Mouse (Mus musculus) heart, postnatal 0 days (tissue): ENCODE data around the gene Il17f. TPM values are rescaled to one million over a fixed set of nuclear protein-coding genes. Genes with fewer than 3 reads are reported as not detected.

Experiments used
- ATAC-seq: fragments of 200-750 bp; cut with Nextera tagmentation; 2 replicates; pipeline ENCODE4 v1.8.0; 2017; ENCODE audit warnings: low read depth, moderate number of reproducible peaks, moderate library complexity; ENCODE audit not compliant: insufficient read depth
- DNase-seq: peaks from one replicate; pipeline ENCODE4 v3.0.0-alpha.2; 2016; ENCODE audit warnings: low spot score
- H3K27ac ChIP-seq: fragments of 300-500 bp; sonication (generic); 2 replicates; pipeline ENCODE4 v1.5.1; 2014; ENCODE audit warnings: low read depth, mild to moderate bottlenecking
- H3K27me3 ChIP-seq: fragments of 300-500 bp; sonication (generic); 2 replicates; pipeline ENCODE4 v1.6.1; 2014; ENCODE audit warnings: low read length, mixed read lengths; ENCODE audit not compliant: control insufficient read depth, insufficient read depth
- H3K36me3 ChIP-seq: fragments of 300-500 bp; sonication (generic); replicated peaks from 2 replicates; pipeline ENCODE4 v1.6.1; 2014; ENCODE audit warnings: low read length, mixed read lengths; ENCODE audit not compliant: control insufficient read depth, insufficient read depth
- H3K4me1 ChIP-seq: fragments of 300-500 bp; sonication (generic); 2 replicates; pipeline ENCODE4 v1.6.1; 2014; ENCODE audit warnings: antibody characterized with exemption; ENCODE audit not compliant: control insufficient read depth, insufficient read depth
- H3K4me2 ChIP-seq: fragments of 300-500 bp; sonication (generic); 2 replicates; pipeline ENCODE4 v1.6.1; 2014; ENCODE audit warnings: low read depth, mild to moderate bottlenecking, low read length, moderate library complexity
- H3K4me3 ChIP-seq: fragments of 300-500 bp; sonication (generic); 2 replicates; pipeline ENCODE4 v1.5.1; 2014; ENCODE audit warnings: low read depth, low read length
- H3K9ac ChIP-seq: fragments of 300-500 bp; sonication (generic); replicated peaks from 2 replicates; pipeline ENCODE4 v1.6.1; 2014; ENCODE audit warnings: low read depth, low read length, mixed read lengths
- H3K9me3 ChIP-seq: fragments of 300-500 bp; sonication (generic); replicated peaks from 2 replicates; pipeline ENCODE4 v1.6.1; 2016; ENCODE audit warnings: low read length; ENCODE audit not compliant: control insufficient read depth
- CTCF ChIP-seq: IDR thresholded peaks from 2 replicates; pipeline ENCODE4 v1.5.1; 2016; ENCODE audit warnings: antibody characterized with exemption, control low read depth, low read depth
- EP300 ChIP-seq: IDR thresholded peaks from 2 replicates; pipeline ENCODE4 v1.6.1; 2016; ENCODE audit warnings: antibody characterized with exemption, low read depth
- WGBS: fragments of 180-500 bp; shearing (Covaris S2); extraction: QIAGEN DNeasy Blood & Tissue Kit; methylation state at CpG from one replicate; pipeline ENCODE4 v1.1.7; 2014; 5-methylcytosine and 5-hydroxymethylcytosine counted together
- polyA plus RNA-seq: library from polyadenylated mRNA; unstranded; fragments of >200 nt; fragmentation: Nextera tagmentation; extraction: Ambion mirVana; gene quantifications from 2 replicates; pipeline ENCODE4 v1.2.1, GENCODE M21; 2015
- total RNA-seq: library from RNA; depleted of rRNA; stranded (reverse); fragments of >200 nt; gene quantifications from 2 replicates; pipeline ENCODE4 v1.2.3, GENCODE M21; 2014; ENCODE audit warnings: low replicate concordance

Gene Il17f
- total and polyA plus RNA-seq, 2 experiments from 2014 or later, result not detected

DNA sequence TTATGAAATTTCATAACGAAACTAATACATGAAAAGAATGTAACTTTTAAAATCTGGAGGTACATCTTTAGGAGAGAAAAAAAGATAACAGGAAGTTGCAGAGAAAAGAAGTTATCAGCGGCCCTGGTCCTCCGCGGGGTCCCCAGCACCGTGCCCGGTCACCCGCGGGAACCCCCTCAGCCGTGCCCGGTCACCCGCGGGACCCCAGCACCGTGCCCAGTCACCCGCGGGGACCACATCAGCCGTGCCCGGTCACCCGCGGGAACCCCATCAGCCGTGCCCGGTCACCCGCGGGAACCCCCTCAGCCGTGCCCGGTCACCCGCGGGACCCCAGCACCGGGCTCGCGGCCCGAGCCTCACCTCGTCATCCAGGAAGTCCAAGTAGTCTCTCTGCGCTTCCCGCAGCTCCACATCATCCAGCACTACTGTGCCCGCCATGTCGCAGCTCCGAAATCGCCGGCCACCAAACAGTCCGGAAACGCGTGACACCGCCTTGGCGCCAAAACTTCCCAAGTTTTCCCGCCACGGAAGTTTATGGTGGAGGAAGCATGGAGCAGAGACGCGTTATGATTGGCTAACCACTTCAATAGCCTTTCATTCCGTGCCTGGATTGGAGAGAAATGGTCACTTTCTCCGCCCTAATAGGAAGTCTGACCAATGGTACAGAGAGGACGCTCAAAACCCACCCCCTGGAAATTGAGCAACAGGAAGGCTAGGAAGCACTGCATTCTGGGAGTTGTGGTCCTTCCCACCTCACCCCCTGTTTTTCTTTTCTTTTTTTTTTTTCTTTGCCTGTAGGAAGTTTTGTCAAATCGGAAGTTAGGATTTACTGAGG lies 29.6 kb upstream of the Il17f start, which contains the start of gene Mcm3:
Gene Mcm3, minus strand, starts transcription at position 542 of the 835 bp plus-strand sequence.
- TF ChIP-seq CTCF, result no peak; the same call in 1 of the 2 replicates
- TF ChIP-seq EP300, result peak; percentile 34; the same call in 1 of the 2 replicates
- DNase-seq (peak; percentile 99), ATAC-seq (peak; percentile 99)
- WGBS, result under 1% methylated on average over 52 of the region's 52 CpGs
- no peaks in the 10 kb centered on the region for H3K27me3 ChIP-seq
- H3K36me3 ChIP-seq, result peaks cover 19% of the 10 kb centered on the region
- H3K9me3 ChIP-seq, result no peaks in the 10 kb centered on the region
- peak within 1 kb of the TSS; percentile 83 for H3K4me3 ChIP-seq
- H3K4me1 ChIP-seq, result peaks cover 4% of the 10 kb centered on the region
- no peak within 1 kb of the TSS for H3K27ac ChIP-seq
- peak within 1 kb of the TSS; percentile 66 for H3K9ac ChIP-seq
- peak within 1 kb of the TSS; percentile 95 for H3K4me2 ChIP-seq

DNA sequence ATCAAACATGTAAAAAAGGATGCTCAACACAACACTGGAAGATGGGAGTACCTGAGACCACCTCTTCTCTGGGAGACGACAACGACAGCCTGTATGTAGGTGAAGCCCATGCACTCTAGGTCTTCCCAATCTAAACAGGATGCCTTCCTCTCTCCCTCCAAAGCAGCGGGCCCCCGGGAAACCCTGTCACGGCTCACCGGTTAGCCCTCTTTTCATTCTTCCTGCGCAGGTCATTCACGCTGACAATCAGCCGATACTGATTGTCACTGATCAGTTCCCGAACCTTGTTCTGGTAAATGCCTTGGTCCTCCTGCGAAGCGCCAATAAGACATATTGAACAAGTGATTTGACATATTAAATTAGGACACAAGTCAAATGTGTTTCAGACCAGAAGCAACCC lies 27.2 kb upstream of the Il17f start:
- Histone ChIP-seq H3K36me3 (peaks cover 43% of the 10 kb centered on the region), H3K9ac (no peak overlapping the region), H3K4me2 (no peak overlapping the region), H3K4me1 (peaks cover 4% of the 10 kb centered on the region), H3K4me3 (no peak overlapping the region), H3K27ac (no peak overlapping the region), H3K9me3 (no peaks in the 10 kb centered on the region), H3K27me3 (no peaks in the 10 kb centered on the region)
- ATAC-seq (no peak), DNase-seq (no peak)
- TF ChIP-seq CTCF (no peak), EP300 (no peak)
- WGBS, result 74% methylated on average over 12 of the region's 12 CpGs

DNA sequence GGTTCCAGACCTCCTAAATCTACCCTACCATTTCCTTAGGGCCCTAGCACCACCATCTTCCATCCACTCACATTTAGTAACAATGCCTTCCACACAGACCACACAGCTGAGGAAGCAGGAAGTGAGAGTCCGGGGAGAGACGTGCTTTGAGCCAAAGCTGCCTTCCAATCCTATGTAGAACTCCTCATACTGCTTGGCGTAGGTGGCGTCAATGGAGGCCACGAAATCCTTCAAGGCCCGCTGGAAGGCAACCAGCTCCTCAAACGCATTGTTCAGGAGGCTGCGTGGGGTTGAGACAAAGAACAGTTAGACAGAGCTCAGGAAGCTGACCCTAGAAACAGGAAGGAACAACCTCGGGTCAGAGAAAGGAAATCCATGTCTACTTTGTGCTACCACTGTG lies 26.8 kb upstream of the Il17f start:
- H3K36me3 ChIP-seq, result peaks cover 47% of the 10 kb centered on the region

DNA sequence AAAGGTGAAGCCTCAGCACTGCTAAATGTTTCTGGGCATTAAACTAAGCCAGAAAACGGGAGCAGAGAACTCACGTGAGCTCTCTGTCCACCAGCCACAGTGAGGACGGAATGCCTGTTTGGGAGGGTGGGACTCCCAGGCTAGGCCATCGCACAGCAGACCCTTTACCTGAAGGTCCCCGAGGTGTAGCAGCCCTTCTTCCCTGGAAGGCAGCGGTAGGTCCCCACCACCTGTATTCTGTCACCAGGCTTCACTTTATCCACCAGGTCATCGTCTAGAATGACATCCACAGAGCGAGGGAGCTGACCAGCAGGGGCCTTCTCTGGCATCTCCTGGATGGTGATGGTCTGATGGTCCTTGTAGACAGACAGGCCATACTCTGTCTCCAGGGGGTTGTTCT lies 24.1 kb upstream of the Il17f start:
- no peak overlapping the region for H3K27ac ChIP-seq
- 84% methylated on average over 8 of the region's 8 CpGs for WGBS
- no peak overlapping the region for H3K9ac ChIP-seq
- no peaks in the 10 kb centered on the region for H3K9me3 ChIP-seq
- H3K27me3 ChIP-seq, result no peaks in the 10 kb centered on the region
- H3K4me1 ChIP-seq, result no peaks in the 10 kb centered on the region; the same call in 1 of the 2 replicates
- TF ChIP-seq EP300 (no peak), CTCF (no peak)
- ATAC-seq (no peak), DNase-seq (no peak)
- peaks cover 67% of the 10 kb centered on the region for H3K36me3 ChIP-seq
- H3K4me3 ChIP-seq, result no peak overlapping the region
- no peak overlapping the region for H3K4me2 ChIP-seq

More for the DNA sequence above, 26.8 kb upstream of the Il17f start:
- ATAC-seq (no peak), DNase-seq (no peak)
- peaks cover 4% of the 10 kb centered on the region for H3K4me1 ChIP-seq
- H3K4me2 ChIP-seq, result no peak overlapping the region
- TF ChIP-seq EP300 (no peak), CTCF (no peak)
- no peak overlapping the region for H3K4me3 ChIP-seq
- 70% methylated on average over 9 of the region's 9 CpGs for WGBS
- no peak overlapping the region for H3K9ac ChIP-seq
- no peaks in the 10 kb centered on the region for H3K9me3 ChIP-seq
- H3K27ac ChIP-seq, result peak overlapping the region; percentile 5; the same call in 1 of the 2 replicates
- H3K27me3 ChIP-seq, result no peaks in the 10 kb centered on the region

DNA sequence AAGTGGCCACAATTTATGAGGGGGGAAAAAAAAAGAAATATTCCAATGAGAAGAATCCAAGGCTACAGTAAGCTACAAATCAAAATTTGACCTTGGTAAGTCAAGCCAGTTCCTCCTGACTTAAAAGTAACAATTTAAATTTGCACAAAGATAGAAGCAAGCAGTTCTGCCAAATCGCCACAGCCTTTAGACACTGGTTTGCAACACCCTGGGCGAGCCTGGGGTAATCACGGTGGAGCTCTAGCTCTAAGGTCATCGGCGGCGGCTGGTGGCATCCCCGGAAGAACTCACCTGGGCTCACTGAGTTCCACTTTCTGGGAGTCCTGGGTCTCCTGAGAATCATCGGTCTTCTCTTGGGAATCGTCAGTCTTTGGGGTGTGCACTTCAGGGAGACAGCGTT lies 14.1 kb upstream of the Il17f start:
- WGBS, result 87% methylated on average over 10 of the region's 10 CpGs
- no peak overlapping the region for H3K9ac ChIP-seq
- no peak overlapping the region for H3K27ac ChIP-seq
- no peak overlapping the region for H3K4me2 ChIP-seq
- ATAC-seq, result no peak
- H3K4me1 ChIP-seq, result no peaks in the 10 kb centered on the region
- no peaks in the 10 kb centered on the region for H3K9me3 ChIP-seq
- DNase-seq, result no peak
- H3K27me3 ChIP-seq, result no peaks in the 10 kb centered on the region
- no peak overlapping the region for H3K4me3 ChIP-seq
- TF ChIP-seq CTCF, result no peak
- TF ChIP-seq EP300, result no peak
- H3K36me3 ChIP-seq, result peaks cover 86% of the 10 kb centered on the region
